Mouse (Mus musculus): ENCODE measurements at regions not wholly inside any gene's neighbourhood (a gene's known extent, or its start where the extent isn't known, plus 50 kb on each side); places are given as distances from the start of the nearest gene placed in this dataset.
"Not testable (repeated sequence)": the region's sequence is repeated elsewhere in the genome, so short reads cannot be mapped to it uniquely, and the experiment has no call there.

DNA sequence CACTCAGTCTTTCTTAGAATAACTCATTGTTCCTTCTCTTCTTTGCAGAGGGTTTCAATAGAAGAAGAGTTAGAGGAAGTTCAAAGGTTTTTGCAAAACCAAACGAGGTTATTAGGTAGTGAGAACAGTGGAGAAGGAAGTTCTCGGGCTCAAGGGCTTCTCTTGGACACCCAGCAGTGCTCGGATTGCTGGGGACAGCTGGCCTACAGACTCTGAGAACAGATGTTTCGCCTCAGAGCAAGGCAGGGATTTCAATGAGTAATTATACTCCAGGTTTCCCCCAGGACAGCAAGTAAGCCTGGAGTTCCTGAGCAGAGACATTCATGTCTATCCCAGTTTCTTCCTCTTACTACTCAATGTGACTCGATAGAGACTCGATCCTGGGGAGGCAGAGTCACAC is 94.4 kb downstream of the Cd24a start:
- in situ Hi-C loops (cut with MboI, MseI): no loop called here

DNA sequence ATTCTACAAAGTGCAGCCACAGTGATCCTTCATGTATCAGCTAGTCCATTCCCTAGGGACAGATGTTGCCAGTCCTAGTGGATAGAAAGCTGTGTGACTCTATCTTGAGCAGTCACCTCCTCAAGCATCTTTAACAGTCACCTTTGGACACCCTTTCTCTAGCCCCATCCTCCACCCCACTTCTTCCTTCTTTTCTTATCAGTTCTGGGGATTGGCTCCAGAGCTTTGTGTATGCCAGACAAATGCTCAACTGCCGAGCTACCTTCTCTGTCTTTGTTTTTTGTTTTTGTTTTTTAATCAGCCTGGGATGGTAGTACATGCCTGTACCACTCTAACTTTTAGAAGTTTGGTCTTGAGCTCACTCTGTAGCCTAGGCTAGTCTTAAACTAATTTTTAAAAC is 96.7 kb downstream of the Cd24a start:
- in situ Hi-C loops (cut with MboI, MseI): no loop called here

DNA sequence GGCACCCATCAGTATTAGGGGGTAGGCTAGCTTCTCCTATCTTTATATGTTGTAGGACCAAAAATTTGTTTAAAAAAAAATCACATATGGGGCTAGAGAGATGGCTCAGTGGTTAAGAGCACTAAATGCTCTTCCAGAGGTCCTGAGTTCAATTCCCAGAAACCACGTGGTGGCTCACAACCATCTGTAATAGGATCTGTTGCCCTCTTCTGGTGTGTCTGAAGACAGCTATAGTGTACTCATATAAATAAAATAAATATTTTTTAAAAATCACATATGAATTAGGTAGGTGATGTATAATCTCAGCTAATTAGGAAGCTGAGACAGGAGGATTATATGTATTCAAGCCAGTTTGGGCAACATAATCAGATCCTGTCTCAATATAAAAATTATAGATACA is 97.4 kb downstream of the Cd24a start:
- in situ Hi-C loops (cut with MboI, MseI): not testable (repeated sequence)

DNA sequence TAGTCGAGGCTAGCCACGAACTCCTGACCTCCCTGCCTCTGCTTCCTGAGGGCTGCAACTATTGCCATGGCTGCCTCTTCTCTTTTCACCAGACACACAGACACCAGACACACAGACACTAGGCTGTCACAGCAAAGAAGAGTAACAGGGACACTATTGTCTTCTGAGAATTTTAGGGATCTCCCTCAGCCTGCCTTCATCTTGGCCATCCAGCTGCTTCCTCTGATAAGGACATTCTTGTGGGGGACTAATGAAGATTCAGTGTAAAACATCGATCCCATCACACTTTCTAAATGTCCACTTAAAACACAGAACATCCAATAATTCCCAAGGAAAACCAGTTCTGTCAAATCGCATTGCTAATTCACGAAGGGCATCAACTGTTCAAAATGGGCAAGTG is 98.2 kb downstream of the Cd24a start:
- in situ Hi-C loops (cut with MboI, MseI): no loop called here

DNA sequence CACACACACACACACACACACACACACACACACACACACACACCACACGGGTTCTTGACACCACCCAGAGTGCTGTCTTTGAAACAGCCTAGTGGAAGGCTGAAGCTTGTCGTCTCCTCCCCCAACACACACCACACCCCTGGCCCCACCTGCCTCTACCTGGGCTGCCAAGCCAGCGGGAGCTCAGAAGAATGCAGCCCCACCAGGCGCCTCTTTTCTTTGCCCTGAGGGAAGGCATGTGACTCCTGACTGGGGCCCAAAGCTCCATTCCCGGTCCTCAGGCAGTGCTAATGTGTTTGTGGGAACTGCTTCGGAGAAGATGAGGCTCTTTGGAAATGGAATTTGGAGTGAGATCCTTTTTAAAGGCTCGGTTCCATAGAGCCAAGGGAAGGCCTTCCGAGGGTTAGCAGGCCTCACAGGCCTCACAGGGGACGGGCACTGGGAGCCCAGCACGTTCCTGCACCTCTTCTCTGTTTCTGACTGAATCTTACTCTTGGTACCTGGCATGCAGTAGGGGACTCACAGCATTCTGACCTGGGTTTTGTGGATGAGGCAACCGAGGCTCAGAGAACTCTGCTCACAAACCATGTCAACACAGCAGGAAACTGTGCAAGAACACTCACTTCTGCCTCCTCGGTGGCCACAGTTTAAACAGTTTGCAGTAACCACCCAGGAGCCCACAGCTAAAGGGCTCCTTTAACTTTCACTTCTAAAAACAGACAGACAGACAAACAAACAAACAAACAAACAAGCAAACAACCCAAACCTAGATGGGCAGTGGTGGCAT is 106.4 kb downstream of the Cd24a start:
- in situ Hi-C loops (cut with MboI, MseI): no loop called here

DNA sequence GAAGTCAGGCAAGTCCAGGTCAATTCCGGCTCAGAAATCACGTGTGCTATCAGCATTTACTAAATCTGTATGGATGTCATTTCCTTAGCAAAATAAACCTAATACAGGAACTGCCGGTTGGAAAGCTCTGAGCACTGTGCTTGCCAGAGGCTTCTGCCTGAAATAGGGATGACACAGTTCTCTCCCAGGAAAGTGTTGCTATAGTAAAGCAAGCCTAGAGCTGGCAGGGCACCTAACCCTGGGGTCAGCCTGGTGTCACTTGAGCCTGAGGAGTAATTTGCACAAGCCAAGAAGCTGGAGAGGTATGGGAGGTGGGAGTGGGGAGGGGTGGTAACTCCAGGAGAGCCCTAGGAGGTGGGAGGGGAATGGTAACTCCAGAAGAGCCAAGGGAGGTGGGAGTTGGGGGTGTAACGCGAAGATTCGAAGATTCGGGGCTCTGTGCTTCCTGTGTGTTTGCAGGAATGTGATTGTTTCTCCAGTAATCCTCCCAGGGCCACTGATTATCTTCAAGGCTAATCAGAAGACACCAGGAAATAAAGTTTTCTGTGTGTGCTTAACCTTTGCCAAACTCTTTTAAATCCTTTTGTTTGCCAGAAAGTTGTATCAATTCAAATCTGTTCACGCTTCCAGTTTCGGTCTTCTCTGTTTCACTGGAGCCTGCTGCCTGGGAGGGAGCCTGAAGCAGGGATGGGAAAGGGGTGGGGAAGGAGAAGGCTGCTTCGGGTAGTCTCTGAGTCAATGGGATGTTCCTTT is 111.3 kb downstream of the Cd24a start:
- in situ Hi-C loops (cut with MboI, MseI): no loop called here

DNA sequence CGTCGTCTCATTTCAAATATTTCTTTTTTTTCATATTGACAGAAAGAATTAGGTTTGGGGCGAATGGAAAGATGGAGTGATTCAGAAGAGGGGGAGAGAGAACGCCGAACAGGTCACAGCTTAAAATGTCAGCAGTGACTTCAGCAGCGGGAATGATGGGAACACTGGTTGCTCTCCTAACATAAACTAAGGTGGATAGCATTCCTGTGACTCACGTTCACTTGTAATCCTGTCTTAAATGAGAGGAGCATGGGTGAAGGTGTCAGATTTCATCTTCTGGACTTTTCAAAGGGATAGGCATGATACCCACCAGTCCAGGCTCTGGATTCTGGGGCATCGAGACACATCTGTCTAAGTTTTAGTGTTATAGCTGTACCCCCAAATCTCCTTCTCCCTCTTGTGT is 111.8 kb downstream of the Cd24a start:
- in situ Hi-C loops (cut with MboI, MseI): no loop called here

DNA sequence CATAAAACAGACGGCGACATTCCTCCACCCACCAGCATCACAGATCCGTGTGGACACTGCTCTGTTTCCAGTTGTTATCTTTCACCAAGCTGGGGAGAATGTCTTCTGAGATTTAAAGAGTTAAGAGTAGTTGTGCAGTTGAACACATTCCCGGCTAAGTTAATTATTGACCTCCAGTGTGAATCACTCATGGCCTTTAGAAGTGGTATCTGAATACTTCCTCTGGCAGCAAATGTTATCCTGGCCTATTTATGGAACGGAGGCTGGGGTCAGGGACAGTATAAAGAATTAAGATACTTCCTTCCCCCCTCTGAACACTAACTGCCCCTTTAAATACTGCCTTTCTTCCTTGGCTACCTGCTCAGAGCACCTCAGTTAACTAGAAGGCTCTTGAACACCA is 115.9 kb downstream of the Cd24a start:
- in situ Hi-C loops (cut with MboI, MseI): no loop called here

DNA sequence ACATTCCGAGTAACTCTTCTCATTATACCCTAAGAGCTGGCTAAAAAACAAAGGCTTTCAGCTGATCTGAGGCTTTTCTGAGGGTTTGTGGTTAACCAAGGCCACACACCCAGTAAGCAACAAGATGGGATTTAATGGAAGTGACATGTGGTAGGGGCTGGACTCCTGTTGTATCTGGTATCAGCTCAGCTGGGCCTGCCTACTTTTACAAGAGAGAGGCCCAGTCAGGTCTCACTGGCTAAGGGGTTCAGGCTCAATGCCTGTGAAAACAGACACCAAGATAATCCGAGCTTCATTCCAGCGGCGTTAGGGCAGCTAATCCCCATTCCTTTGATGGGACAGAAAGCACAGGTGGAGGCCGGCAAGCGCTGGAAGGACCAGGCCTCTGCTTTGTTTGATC is 116.4 kb downstream of the Cd24a start:
- in situ Hi-C loops (cut with MboI, MseI): no loop called here

DNA sequence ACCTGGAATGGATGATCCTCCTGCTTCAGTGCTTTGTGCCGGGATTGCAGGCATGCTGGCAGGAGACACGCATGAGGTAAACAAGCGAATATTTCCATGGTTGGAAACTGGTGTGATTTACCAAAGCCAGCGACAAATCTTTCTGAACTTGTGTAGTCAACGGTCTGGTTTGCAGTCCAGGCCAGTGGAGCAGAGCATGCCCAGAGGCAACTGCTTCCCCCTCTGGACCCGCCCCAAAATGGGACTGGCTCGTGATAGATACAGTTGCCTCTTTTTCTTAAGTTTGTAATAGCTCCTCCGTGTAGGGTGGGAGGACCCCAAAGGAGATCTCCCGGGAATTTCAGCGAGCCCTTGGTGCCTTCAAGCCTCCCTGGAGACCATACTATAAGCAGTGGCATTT is 117.4 kb downstream of the Cd24a start:
- in situ Hi-C loops (cut with MboI, MseI): no loop called here

DNA sequence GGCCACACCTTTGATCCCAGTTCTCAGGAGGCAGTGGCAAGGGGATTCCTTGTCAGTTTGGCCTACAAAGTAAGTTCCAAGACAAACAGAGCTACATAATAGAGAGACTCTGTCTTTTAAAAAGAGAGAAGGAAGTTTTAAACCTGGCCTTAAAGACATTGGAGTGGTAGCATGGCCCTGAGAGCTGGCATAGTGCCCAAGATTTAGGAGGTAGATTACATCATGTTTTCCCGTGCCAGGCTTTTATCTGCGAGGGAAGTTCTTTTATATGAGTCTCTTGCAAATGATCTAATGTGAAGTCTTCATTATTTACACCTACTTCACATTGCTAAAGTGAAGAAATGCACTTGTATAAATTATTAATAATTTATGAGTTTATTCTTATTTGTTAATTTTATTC is 119.8 kb downstream of the Cd24a start:
- in situ Hi-C loops (cut with MboI, MseI): no loop called here

DNA sequence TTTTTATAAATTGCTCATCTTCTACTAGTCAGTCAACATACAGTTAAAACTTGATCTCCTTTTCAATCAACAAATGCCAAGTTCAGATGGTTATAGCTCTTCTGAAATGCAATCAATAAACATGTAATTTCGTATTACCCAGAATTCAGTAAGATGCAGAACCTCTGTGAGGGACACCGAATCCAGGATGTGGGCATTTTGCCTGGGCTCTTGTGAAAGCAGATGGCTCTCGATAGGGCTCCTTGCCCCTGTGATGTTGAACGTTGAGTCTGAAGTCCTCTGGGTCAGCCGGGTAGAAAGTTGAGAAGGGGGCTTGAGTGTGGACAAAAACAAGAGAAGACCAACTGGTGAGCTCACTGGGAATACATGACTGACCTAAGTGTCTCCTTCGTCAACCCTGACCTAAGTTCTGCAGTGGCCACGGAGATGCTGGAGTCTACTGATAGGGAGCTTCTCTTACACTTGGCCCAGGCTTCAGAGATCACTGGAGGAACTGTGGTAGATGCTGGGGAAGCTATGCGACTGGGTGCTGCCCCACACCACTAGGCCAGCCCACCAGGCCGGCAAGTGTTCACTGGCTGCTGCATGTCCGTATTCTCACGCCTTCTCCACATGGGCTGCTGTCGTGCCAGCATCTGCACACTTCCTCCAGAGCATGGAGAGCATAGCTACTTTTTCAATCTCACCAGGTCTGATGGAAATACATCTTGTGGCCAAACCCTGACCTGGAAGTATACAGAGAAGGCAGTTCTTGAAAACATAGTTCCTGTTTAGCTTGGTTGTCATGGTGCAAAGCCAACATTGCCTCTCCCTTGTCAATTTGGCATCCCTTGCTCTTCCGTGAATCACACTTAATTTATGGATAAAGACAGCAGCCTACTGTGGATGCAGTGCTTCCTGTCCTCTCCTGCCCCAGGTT is 122.5 kb downstream of the Cd24a start:
- in situ Hi-C loops (cut with MboI, MseI): no loop called here

DNA sequence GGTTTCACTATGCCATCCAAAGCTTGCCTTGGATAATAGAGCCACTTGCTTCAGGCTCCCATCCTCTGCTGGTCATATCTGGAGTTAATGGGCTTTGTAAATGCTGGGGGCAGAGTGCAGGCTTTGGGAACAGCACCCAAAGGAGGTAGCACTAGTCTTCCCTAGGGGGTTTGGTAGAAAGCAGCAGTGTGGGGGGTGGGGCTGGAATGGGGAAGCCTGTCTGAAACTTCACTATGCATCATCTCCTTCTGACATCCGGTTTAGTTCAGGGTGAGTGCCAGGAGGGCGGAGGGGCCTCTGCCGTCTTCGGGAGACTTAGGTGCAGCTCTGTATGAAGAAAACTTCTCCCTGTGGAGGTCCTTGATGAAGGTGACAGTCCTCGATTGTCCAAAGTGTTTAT is 124.8 kb downstream of the Cd24a start:
- in situ Hi-C loops (cut with MboI, MseI): no loop called here

DNA sequence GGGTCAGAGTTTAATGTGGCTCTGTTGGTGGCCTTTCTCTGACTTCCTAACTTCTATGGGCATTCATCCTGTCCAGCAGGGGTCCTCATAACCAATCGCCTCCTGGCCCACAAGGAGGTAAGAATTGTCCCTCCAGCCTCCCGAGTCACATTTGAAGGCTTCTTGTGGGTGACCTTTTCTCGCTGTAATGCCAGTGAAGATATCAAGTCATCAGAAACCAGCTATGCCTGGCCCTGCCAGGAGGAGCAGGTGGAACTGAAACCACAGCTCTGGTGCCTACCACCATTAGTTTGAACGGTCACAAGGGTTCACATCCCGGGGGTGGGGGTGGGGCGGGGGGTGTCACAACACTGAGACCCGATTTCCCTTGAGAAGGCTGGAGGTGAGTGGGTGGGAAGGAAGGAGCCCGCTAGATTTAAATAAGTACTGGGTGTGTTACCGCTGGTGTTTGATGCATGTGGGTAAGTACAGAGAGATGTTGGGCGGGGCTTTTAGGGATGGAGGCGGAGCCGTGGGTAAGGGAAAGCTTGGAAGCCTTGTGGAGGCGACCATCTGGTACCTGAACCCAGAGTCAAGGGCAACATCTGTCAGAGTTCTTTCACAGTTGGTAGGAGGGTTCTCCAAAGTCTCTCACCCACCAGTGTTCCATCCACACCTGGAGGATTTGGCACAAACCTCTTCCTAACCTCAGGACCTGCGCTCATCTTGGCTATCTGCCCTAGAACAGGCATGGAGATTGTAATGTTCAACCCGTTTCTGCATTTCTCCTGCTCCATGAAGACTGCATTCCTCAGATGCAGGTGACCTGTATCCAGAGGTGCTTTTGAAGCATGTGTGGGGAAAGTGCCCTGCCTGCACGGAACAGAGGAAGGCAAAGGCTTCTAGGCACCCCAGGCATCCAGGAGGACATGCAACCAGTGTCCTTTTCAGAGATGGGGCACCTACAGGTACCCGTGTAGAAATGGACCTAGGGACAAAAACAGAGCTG is 128.2 kb downstream of the Cd24a start:
- in situ Hi-C loops (cut with MboI, MseI): no loop called here

DNA sequence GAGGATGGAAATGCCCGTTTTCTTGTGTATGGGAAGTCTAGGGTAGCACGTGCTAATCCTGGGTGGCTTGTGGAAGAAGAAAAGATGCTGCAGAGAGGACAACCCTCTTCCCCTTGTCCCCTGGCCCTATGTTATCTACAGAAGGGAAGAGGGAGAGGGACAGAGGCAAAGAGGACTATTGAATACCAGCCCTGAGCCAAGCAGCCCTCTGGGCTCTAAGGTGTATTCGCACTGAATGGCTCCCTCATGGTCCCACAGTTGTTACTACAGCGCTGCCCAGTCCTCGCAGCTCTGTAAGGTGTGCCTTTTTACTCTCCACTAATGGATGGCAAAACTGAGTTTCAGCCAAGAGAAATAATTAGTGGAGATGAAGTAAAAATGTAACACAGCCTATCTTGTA is 128.9 kb downstream of the Cd24a start:
- in situ Hi-C loops (cut with MboI, MseI): no loop called here

DNA sequence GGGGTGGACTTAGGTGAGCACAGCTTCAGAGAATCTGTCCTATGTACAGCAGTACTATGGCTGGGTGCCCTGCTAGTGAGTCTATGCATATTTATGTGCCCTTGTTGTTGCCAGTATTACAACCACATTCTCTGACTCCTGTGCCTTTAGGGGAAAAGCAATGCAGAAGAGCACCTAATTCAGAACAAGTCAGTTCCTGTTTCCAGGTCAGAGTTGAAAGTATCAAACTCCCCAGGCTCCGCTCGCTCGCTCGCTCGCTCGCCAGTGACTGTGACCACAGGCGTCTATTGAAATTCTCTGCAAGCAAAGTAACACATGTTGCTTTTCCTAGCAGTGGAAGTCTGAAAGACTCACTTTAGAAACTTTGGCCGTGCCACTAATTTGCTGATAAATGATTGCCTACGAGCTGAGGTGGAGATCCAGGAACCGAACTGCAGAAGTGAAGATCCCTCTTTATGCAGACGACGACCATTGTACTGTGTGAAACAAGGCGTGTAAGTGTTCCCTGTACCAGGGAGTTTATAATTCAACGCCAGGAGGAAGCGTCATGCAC is 129.8 kb downstream of the Cd24a start:
- in situ Hi-C loops (cut with MboI, MseI): no loop called here

DNA sequence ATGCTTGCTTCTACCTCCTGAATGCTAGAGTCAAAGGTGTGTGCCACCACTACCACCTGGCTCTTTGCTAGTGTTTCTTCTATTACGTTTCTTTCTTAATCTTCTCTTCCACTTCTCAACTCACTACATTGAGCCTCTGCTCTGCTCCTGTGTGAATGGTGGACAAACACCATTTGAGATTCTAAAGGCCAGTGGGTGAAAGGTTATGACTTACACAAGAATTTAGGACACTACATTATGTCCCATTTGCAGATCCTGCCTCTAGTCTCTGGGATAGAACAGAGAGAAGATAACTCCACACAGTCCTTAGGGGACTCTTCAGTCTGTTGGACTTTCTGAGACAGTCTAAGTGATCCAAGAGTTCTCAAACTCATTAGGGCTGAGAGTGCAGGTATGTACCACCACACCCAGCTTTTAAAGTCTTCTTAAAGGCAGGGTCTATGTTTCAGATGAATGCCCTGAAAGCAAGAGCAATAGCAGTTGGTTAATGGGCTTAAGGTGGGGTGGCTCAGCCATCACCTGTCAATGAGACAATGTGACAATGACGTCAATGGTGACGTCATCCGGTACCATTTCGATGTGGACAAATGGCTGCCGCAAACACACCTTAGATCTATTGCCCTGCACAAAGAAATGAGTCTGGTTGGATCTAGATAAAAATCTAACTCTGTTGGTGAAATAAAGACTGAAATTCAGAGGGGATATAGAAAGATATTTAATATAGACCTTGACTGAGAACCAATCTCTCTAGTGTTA is 131.4 kb downstream of the Cd24a start:
- in situ Hi-C loops (cut with MboI, MseI): no loop called here

DNA sequence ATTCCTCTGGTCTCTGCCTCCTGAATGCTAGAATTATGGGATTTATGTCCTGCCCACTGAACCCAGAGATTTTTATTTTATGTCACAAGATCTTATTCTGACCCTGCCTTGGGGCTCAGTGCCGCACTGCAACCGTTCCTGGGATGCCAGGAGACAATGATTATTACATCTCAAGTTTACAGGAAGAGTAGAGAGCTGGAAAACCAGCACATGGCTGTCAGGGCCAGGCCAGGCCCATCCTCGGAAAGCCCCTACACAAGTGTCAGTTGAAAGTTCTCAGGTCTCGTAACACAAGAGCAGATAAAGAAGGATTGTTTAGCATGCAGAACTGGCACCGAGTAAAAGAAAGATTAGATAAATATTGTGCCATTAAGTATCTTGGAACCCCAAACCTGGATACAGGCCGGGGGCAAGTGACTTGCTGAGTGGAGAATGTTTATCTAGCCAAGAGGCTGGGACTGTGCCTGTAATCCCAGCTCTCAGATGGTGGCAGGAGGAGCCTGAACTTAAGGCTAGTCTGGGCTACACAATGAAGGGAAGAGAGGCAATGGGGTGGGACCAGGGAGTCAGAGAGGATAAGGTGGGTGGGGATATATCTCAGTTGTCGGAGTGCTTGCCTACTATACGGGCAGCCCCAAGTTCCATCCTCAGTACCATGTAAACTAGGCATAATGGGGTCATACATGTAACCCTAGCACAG is 132.3 kb downstream of the Cd24a start:
- in situ Hi-C loops (cut with MboI, MseI): no loop called here

DNA sequence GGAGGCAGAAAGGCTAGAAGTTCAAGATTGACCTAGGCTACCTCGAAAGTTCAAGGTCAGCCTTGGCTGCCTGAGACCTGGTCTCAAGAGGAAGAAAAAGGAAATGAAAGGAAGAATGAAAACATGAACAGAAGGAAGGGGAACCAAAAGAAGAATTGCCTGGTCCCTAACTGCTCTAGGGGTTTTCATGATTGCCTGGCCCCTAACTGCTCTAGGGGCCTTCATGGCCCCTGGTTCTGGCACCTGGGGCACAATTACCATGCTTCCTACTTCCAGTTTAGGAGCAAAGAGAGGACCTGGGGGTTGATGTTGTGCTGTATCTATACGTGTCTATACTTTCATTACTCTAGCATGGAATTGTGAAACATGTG is 132.8 kb downstream of the Cd24a start:
- in situ Hi-C loops (cut with MboI, MseI): no loop called here
